Mouse (Mus musculus) retina, embryonic 14.5 days (tissue): ENCODE measurements around the gene Pou1f1.

Experiments
- DNase-seq: peaks from one replicate; pipeline ENCODE4 v3.0.0-alpha.2; 2015; ENCODE audit warnings: low spot score

Pou1f1 gene

GRCm38 (mm10) chr16:65520211-65520610 is at the start of gene Pou1f1:
Gene Pou1f1 (plus strand): TSS chr16:65520511.
- DNase-seq, result no peak

DNA sequence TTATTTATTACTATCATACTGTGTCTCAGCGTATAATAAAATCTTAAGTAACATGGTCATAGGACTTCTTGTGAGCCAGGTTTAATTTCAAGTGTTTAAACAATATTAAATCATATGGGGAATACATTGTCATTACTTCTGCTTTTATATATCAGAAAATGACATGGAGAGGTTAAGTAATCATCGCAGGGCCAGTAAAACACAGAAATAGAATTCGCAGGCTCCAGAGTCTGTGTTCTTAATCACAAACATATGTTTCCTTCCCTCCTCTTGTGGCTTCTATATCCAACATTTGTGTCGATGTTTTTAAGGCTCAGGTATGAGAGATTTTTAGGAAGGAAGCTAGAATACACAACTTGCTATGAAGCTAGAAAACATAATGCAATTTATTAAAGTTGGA is 49.7 kb upstream of the Pou1f1 start:
- no peak for DNase-seq

- DNase-seq, result peak; percentile 76
These were observed 47.8 kb upstream of the Pou1f1 start for GRCm38 (mm10) chr16:65472472-65473001.

DNA sequence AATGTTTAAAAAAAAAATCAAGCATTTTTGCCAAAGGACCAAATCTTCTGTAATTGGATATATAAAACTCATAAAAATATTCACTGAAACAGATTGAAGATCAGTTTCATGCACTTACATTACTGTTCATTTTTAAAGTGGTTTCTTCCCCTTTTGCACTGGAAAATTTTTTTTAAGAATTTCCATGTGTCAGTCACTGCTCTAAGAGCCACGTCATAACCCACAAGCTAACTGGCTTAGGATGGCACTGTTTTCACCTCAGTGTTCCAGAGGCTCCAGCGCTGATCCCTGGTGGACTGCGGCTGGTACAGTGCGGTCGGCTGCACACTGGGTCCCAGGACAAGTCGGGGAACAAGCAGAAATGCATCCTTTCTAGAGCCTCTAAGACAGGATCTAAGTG is 34.6 kb upstream of the Pou1f1 start:
- DNase-seq, result no peak

- DNase-seq, result no peak
These were observed 24.3 kb upstream of the Pou1f1 start for GRCm38 (mm10) chr16:65496030-65496429.

DNA sequence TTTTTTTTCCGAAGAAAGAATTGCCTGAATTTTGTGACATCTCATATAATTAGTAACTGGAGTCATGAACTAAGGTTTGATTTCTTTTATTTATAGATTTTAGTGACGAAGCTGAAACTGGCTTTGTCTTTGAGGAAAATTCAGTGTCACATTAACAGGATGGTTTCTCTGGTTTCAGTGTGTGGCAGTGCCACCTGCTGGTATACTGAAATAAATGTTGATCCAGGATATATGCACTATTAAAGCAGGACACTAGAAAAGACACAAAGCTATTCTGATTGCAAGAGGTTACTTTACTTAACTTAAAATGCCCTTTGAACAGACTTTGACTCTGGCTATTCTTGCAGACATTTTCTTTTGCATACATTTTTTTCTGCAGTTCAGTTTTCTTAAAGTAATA is 23.3 kb upstream of the Pou1f1 start:
- DNase-seq, result peak; percentile 77

GRCm38 (mm10) chr16:65514223-65514622 is 6.1 kb upstream of the Pou1f1 start:
- DNase-seq, result no peak

DNA sequence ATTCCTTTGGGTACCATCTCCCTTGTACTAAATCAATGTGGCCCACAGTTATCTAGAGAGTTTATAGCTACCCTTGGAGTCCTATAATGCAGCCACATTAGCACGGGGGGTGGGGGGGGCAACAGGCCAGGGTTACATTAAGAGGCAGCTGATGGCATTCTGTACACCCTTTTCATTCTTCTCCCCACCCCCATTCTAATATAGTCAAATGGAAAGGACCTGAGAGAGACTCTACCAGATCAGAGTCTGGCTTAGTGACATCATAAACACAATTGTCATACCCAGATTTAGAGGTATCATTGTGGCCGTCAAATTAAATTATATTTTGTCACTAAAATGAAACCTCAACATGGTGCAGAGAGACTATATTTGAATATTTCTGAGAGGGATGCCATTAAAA is 5.7 kb downstream of the Pou1f1 start:
- no peak for DNase-seq

GRCm38 (mm10) chr16:65526695-65527094 is 6.4 kb downstream of the Pou1f1 start:
- no peak for DNase-seq

GRCm38 (mm10) chr16:65529589-65529988 is 9.3 kb downstream of the Pou1f1 start:
- DNase-seq, result peak; percentile 50

DNA sequence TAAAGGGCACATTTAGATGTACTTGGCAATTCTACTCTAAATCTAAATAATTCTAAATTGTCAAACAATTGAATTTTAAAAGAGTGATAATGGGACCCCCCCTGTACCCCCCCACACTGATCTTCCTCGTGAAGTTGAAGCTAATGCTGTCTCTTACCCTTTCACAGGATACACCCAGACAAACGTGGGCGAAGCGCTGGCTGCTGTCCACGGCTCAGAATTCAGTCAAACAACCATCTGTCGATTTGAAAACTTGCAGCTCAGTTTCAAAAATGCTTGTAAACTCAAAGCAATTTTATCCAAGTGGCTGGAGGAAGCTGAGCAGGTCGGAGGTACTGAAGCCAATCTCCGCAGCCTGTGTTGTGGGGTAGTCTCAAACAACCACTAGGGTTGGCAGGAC is 11.4 kb downstream of the Pou1f1 start:
- DNase-seq, result no peak

- DNase-seq, result peak; percentile 76
These were observed 13.1 kb downstream of the Pou1f1 start for GRCm38 (mm10) chr16:65533315-65533999.

GRCm38 (mm10) chr16:65543676-65544293 is 23.5 kb downstream of the Pou1f1 start:
- DNase-seq, result no peak

- no peak for DNase-seq
These were observed 28.6 kb downstream of the Pou1f1 start for GRCm38 (mm10) chr16:65548960-65549359.

GRCm38 (mm10) chr16:65550814-65551213 is 30.5 kb downstream of the Pou1f1 start:
- no peak for DNase-seq

DNA sequence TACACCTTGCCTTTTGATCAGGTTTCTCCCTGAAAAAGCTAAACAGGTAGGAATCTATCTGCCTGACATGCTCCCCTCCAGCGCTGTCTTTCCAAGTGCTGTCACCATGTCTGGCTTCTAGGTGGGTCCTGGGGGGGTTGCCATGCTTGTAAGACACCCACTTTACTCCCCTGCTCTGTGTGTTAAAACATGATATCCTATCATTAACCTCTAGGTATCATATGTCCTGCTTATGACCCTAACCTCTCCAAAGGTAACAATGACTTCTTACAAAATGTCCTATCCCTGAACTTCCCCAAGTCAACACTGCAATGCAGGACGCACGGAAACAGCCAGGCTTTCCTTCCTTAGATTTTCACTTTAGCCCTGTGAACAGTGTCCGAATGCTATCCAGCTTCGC is 34.0 kb downstream of the Pou1f1 start:
- DNase-seq, result no peak

- DNase-seq, result no peak
These were observed 37.1 kb downstream of the Pou1f1 start for GRCm38 (mm10) chr16:65557369-65557768.

GRCm38 (mm10) chr16:65559591-65559990 is 39.3 kb downstream of the Pou1f1 start:
- DNase-seq, result no peak

DNA sequence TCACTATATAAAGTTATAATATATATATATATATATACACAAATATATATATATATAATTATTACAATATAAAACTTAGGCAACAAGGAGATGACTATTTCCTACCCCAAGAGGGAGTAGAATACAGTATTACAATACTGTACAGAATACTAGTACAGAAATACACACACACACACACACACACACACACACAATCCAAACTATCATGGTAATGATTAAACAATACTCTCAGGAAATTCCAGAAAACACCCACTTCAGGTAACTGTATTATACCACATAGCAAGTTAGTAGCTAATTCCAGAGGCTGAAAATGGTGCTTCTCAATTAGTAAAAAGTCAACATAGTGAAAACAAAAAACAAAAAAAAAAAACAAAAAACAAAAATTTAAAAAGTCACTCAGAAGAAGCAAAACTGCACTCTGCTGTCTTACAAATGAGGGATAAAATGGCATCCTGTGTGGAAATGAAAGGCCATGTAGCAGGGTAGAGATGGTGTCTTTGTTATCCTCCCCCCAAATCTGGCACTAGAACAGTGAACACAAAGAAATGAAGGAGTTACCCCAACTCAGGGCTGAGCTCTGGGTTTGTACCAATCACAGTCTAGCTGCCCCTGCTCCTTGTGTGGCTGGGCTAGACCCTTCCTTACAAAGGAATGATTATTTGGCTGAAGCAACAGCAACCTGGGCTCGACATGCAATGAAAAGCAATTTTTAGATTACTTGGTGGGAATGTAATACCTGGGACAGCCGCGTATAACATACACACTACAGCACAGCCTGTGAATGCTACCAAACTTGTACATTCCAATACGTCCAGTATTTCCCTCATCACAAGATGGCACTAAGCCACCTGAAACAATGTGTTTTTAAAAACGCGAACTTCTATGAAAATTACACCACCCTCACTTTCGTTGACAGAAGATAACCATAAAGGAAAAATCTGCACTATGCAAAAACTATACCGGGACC is 41.0 kb downstream of the Pou1f1 start:
- peak; percentile 35 for DNase-seq

GRCm38 (mm10) chr16:65561963-65562863 is 41.9 kb downstream of the Pou1f1 start, which contains the start of gene Chmp2b:
Gene Chmp2b (minus strand): TSS chr16:65562726.
- peak; percentile 90 for DNase-seq

DNA sequence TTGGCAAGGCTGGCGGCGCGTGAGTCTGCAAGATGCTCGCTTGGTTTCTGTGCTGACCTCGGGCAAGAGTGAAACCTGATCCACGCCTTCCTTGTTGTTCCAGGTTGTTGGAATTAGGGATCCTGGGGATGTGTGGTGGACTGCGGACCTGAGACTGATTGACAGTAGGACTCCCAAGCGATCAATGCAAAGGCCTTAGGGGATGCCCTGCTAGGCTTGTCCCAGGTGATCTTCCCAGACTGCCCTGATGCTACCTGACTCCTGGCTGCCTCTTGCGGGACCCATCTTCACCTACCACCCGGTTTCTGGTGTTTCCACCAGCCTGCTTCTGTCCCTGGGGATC is 42.5 kb downstream of the Pou1f1 start:
- no peak for DNase-seq
